Mouse (Mus musculus): ENCODE results near the gene Mtfr1l. TPM values are rescaled to one million over a fixed set of nuclear protein-coding genes. Genes with fewer than 3 reads are reported as not detected.
A peak's percentile ranks its signal among the peaks of the same experiment; 100 is the strongest.

The Mtfr1l gene
- 160 and 163 TPM in 2 replicates for polyA plus RNA-seq (2015; fragmentation: Nextera tagmentation; extraction: Ambion mirVana)

DNA sequence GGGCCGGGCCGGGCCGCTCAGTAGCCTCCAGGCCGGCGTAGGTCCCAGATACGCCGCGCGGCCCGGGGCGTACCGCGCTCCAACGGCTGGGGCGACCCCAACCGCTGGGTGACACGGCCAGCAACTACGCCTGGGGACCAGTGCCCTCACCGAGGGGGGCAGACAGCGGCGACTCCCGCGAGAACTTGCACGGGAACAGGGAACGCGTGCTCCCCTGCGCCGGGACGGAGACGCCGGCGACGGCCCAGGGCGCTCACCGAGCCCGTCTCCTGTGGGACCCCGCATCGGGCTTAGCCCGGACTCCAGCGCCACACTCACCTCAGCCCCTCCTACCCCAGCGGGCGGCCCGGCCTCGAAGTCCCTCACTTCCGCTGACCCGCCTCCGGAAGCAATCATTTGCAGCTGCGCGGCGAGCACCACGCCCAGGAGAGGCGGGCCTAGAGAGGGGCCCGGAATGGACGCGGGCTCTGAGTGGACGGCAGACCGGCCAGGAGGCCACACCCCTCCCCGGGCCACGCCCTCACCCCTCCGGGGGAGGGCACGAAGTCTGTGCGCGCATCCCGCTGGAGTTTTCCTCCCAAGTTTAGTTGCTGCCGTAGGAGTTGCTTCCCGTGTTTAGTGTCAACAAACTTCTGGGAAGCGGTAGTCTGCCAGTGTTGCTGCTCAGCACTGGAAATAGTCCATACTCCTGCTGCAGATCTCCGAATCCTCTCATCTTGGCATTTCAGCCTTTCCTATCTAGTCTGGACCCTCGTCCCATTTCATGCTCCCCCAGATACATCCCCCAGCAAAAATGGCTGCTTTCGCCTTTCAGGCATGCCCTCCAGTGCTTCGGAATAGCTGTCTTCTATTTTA is at the start of gene Mtfr1l:
Gene Mtfr1l (minus strand): TSS at position 456 of the 855 bp plus-strand sequence.
- under 1% methylated on average over 70 of the region's 71 CpGs for WGBS
- no peaks in the 10 kb centered on the region for H3K27me3 ChIP-seq

DNA sequence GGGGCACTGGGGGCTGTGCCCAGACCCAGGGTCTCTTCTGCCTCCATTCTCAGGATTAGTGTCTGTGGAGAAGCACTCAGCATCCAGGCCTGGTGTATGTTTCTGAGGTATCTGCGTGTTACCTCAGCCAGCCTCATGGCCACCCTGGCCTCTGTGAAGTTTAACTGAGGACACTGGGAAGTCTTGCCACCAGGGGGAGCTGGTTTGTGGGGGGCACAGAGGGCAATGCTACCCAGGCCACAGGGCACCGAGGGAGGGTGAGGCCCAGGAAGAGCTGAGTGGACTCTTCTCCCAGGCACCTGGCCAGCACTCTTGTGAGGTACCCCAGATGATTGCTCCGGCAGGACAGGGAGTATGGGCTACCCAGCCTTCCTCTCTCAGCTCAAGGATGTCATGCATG is 48.3 kb upstream of the Mtfr1l start:
- Histone ChIP-seq H3K4me3 (no peak overlapping the region), H3K4me2 (no peak overlapping the region), H3K36me3 (no peaks in the 10 kb centered on the region), H3K9me3 (no peaks in the 10 kb centered on the region), H3K9ac (no peak overlapping the region), H3K27me3 (0 out of 2 replicates have a peak, but pooled peaks cover 5% of the 10 kb centered on the region), H3K27ac (no peak overlapping the region; the same call in 1 of the 2 replicates), H3K4me1 (replicated peaks) (peaks cover 42% of the 10 kb centered on the region)
- no peak for ATAC-seq (ENCODE audit: low FRiP score)
- WGBS = 76% methylated on average over 3 of the region's 3 CpGs

More for the DNA sequence above, at the start of gene Mtfr1l:
- Histone ChIP-seq H3K27ac (peak within 1 kb of the TSS; percentile 90), H3K9me3 (no peaks in the 10 kb centered on the region), H3K4me1 (replicated peaks) (peaks cover 30% of the 10 kb centered on the region), H3K9ac (peak within 1 kb of the TSS; percentile 91), H3K4me3 (peak within 1 kb of the TSS; percentile 99), H3K36me3 (peaks cover 41% of the 10 kb centered on the region), H3K4me2 (peak within 1 kb of the TSS; percentile 95)
- peak; percentile 96 for ATAC-seq (ENCODE audit: low FRiP score)

DNA sequence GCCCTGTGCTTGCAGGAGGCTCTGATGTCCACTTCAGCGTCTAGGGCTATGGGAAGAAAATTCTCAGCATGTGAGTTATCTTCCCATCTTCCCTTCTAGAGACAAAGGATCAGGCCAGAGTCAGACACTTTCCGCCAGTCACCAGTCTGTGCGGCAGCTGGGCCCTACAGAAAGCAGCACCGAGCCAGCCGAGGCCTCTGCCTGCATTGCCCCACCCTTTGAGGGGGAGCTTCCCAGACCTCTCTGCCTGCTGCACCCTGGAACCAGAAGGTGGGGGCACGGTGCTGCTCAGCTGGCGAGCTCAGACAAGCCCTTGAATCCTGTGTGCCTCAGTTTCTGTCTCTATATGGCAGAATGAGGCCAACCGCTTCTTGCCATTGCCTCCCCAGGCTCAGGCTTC is 46.2 kb upstream of the Mtfr1l start:
- 0 out of 2 replicates have a peak, but pooled peaks have one; percentile 38 for ATAC-seq (ENCODE audit: low FRiP score)
- H3K9me3 ChIP-seq = no peaks in the 10 kb centered on the region
- no peak overlapping the region for H3K4me3 ChIP-seq
- no peak overlapping the region for H3K4me2 ChIP-seq
- WGBS = 50% methylated on average over 8 of the region's 8 CpGs
- peak overlapping the region; percentile 47; the same call in 1 of the 2 replicates for H3K9ac ChIP-seq
- peaks cover 38% of the 10 kb centered on the region for H3K4me1 ChIP-seq (replicated peaks)
- H3K27ac ChIP-seq = peak overlapping the region; percentile 70
- no peaks in the 10 kb centered on the region for H3K36me3 ChIP-seq
- H3K27me3 ChIP-seq = 0 out of 2 replicates have a peak, but pooled peaks cover 5% of the 10 kb centered on the region

- 0 out of 2 replicates have a peak, but pooled peaks cover 5% of the 10 kb centered on the region for H3K27me3 ChIP-seq
- no peak for ATAC-seq (ENCODE audit: low FRiP score)
- H3K27ac ChIP-seq = peak overlapping the region; percentile 70
- H3K4me3 ChIP-seq = no peak overlapping the region
- no peaks in the 10 kb centered on the region for H3K36me3 ChIP-seq
- H3K9ac ChIP-seq = peak overlapping the region; percentile 47; the same call in 1 of the 2 replicates
- no peak overlapping the region for H3K4me2 ChIP-seq
- H3K4me1 ChIP-seq (replicated peaks) = peaks cover 44% of the 10 kb centered on the region
- 63% methylated on average over 15 of the region's 15 CpGs for WGBS
- H3K9me3 ChIP-seq = no peaks in the 10 kb centered on the region
Measured at GRCm38 (mm10) chr4:134580351-134581148, 45.4 kb upstream of the Mtfr1l start.

- H3K36me3 ChIP-seq = 0 out of 2 replicates have a peak, but pooled peaks cover under 1% of the 10 kb centered on the region
- H3K27ac ChIP-seq = peak overlapping the region; percentile 70; the same call in 1 of the 2 replicates
- 0 out of 2 replicates have a peak, but pooled peaks cover 5% of the 10 kb centered on the region for H3K27me3 ChIP-seq
- no peak for ATAC-seq (ENCODE audit: low FRiP score)
- WGBS = 36% methylated on average over 5 of the region's 5 CpGs
- peak overlapping the region; percentile 35; the same call in 1 of the 2 replicates for H3K9ac ChIP-seq
- H3K9me3 ChIP-seq = no peaks in the 10 kb centered on the region
- H3K4me1 ChIP-seq (replicated peaks) = peaks cover 48% of the 10 kb centered on the region
- H3K4me2 ChIP-seq = no peak overlapping the region
- H3K4me3 ChIP-seq = no peak overlapping the region
Measured at GRCm38 (mm10) chr4:134579620-134580019, 44.4 kb upstream of the Mtfr1l start.

- Histone ChIP-seq H3K27ac (peak overlapping the region; percentile 70; the same call in 1 of the 2 replicates), H3K27me3 (0 out of 2 replicates have a peak, but pooled peaks cover 5% of the 10 kb centered on the region), H3K4me2 (no peak overlapping the region), H3K9me3 (no peaks in the 10 kb centered on the region), H3K36me3 (0 out of 2 replicates have a peak, but pooled peaks cover 3% of the 10 kb centered on the region), H3K9ac (peak overlapping the region; percentile 35; the same call in 1 of the 2 replicates), H3K4me1 (replicated peaks) (peaks cover 48% of the 10 kb centered on the region), H3K4me3 (no peak overlapping the region)
- 19% methylated on average over 11 of the region's 11 CpGs for WGBS
- no peak for ATAC-seq (ENCODE audit: low FRiP score)
Measured at GRCm38 (mm10) chr4:134579212-134579611, 44.0 kb upstream of the Mtfr1l start.

- H3K9ac ChIP-seq = no peak overlapping the region; the same call in 1 of the 2 replicates
- 75% methylated on average over 5 of the region's 5 CpGs for WGBS
- no peaks in the 10 kb centered on the region for H3K9me3 ChIP-seq
- H3K27ac ChIP-seq = no peak overlapping the region
- H3K4me3 ChIP-seq = no peak overlapping the region
- H3K36me3 ChIP-seq = 0 out of 2 replicates have a peak, but pooled peaks cover 3% of the 10 kb centered on the region
- ATAC-seq (ENCODE audit: low FRiP score) = no peak
- H3K27me3 ChIP-seq = 0 out of 2 replicates have a peak, but pooled peaks cover 5% of the 10 kb centered on the region
- H3K4me1 ChIP-seq (replicated peaks) = peaks cover 48% of the 10 kb centered on the region
- no peak overlapping the region for H3K4me2 ChIP-seq
Measured at GRCm38 (mm10) chr4:134578407-134578806, 43.2 kb upstream of the Mtfr1l start.

DNA sequence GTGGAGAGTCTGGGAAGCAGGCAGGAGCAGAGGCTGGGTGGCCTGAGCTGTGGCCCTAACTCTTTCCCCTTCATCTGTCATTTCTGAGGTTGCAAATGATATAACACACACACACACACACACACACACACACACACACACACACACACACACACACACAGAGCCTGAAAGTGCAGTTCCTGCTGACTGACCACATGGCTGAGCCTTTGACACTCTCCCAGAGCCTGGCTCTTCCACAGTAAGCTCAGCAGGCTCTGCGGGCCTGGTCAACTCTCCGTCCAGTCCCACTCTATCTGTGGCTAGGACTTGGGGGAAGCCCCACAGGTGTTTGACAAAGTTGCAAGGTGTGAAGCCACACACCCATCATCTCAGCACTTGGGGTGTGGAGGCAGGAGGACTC is 42.1 kb upstream of the Mtfr1l start:
- Histone ChIP-seq H3K4me3 (no peak overlapping the region), H3K9ac (no peak overlapping the region), H3K4me2 (no peak overlapping the region), H3K4me1 (replicated peaks) (peaks cover 56% of the 10 kb centered on the region), H3K27ac (no peak overlapping the region), H3K36me3 (0 out of 2 replicates have a peak, but pooled peaks cover 3% of the 10 kb centered on the region), H3K9me3 (no peaks in the 10 kb centered on the region), H3K27me3 (0 out of 2 replicates have a peak, but pooled peaks cover 5% of the 10 kb centered on the region)
- no peak for ATAC-seq (ENCODE audit: low FRiP score)
- 83% methylated on average over 2 of the region's 2 CpGs for WGBS

DNA sequence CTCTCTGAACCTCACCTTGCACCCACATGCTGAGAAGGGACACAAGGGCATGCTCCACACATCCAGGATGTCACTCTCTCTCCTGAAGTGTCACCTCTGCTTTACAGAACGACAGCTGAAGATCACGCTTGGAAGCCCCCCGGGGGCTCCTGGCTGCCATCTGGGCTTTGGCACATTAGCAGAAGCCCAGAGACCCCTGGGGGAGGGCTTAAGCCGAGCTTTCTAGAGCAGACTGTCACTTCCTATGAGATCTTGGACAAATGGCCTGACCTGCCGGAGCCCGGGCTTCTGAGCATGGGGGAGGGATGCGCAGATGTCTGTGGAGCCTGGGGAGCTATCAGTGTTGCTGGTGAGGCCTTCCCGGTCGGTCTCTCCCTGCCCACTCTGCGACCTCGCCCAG is 40.3 kb upstream of the Mtfr1l start:
- WGBS = 36% methylated on average over 11 of the region's 11 CpGs
- no peaks in the 10 kb centered on the region for H3K9me3 ChIP-seq

DNA sequence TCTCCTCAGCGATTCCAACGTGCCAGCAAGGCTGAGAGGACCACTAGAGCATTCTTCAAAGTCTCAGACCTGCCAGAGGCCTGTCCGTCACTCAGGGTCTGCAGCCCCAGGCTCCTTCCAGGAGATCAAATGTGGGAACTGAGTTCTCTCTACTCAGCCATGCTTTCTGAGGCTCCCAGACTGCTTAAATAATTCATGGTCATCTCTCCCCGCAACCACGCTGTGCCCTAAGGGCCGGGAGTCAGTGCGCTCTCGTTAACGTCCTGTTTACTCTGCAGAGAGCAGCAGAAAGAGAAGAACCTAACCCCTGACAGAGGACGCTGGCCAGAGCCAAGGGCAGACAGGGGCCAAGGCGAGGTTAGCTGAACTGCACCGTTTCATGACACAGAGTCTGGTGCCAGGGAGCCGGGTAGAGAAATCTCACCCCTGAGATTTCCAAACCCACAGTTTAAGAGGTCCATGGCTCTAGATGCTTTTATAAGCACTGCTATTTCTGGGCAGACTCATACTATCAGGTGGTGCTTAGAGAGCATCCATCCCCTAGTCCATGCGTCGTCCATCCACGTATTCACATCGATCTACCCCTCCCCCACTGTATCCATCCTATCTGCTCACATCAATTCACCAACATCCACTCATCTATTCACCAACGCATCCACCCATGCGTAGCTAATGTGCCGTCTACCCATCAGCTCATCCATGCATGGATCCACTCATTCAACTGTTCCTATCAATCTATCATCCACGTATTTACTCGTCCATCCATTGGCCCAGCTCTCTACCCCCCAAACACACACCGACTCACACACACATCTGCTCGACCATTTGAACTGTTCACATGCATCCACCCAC is 37.5 kb upstream of the Mtfr1l start:
- Histone ChIP-seq H3K4me1 (replicated peaks) (peaks cover 46% of the 10 kb centered on the region), H3K4me2 (no peak overlapping the region), H3K4me3 (no peak overlapping the region), H3K27me3 (peaks cover 4% of the 10 kb centered on the region; the same call in 1 of the 2 replicates), H3K36me3 (0 out of 2 replicates have a peak, but pooled peaks cover 3% of the 10 kb centered on the region), H3K27ac (peak overlapping the region; percentile 42; the same call in 1 of the 2 replicates), H3K9me3 (no peaks in the 10 kb centered on the region), H3K9ac (no peak overlapping the region)
- ATAC-seq (ENCODE audit: low FRiP score) = no peak
- 70% methylated on average over 24 of the region's 24 CpGs for WGBS

More for the DNA sequence above, 40.3 kb upstream of the Mtfr1l start:
- peak overlapping the region; percentile 40; the same call in 1 of the 2 replicates for H3K27ac ChIP-seq
- H3K4me2 ChIP-seq = no peak overlapping the region
- H3K36me3 ChIP-seq = 0 out of 2 replicates have a peak, but pooled peaks cover 3% of the 10 kb centered on the region
- no peak overlapping the region for H3K4me3 ChIP-seq
- no peak for ATAC-seq (ENCODE audit: low FRiP score)
- H3K27me3 ChIP-seq = 0 out of 2 replicates have a peak, but pooled peaks cover 2% of the 10 kb centered on the region
- H3K4me1 ChIP-seq (replicated peaks) = peaks cover 49% of the 10 kb centered on the region
- H3K9ac ChIP-seq = no peak overlapping the region
